Mouse (Mus musculus) intestine, embryonic 14.5 days (tissue): ENCODE measurements around the gene Grik4. TPM values are rescaled to one million over a fixed set of nuclear protein-coding genes. Genes with fewer than 3 reads are reported as not detected.

Source experiments
- ATAC-seq: fragments of 200-750 bp; cut with Nextera tagmentation; replicated peaks from 2 replicates; pipeline ENCODE4 v1.8.0; 2017; ENCODE audit warnings: low read depth, moderate number of reproducible peaks, moderate TSS enrichment, moderate library complexity; ENCODE audit not compliant: low FRiP score, low TSS enrichment
- DNase-seq: peaks from one replicate; pipeline ENCODE4 v3.0.0-alpha.2; 2018; ENCODE audit warnings: low spot score
- H3K27ac ChIP-seq: fragments of 300-500 bp; sonication (generic); 2 replicates; pipeline ENCODE4 v1.5.1; 2014; ENCODE audit warnings: low read depth, mild to moderate bottlenecking, control low read depth
- H3K27me3 ChIP-seq: fragments of 300-500 bp; sonication (generic); replicated peaks from 2 replicates; pipeline ENCODE4 v1.6.1; 2014; ENCODE audit warnings: low read length, control low read depth; ENCODE audit not compliant: control insufficient read depth, insufficient read depth
- H3K36me3 ChIP-seq: fragments of 300-500 bp; sonication (generic); 2 replicates; pipeline ENCODE4 v1.6.1; 2014; ENCODE audit warnings: low read length, control low read depth; ENCODE audit not compliant: control insufficient read depth, insufficient read depth
- H3K4me1 ChIP-seq: fragments of 300-500 bp; sonication (generic); replicated peaks from 2 replicates; pipeline ENCODE4 v1.6.1; 2014; ENCODE audit warnings: low read length, control low read depth, mixed read lengths; ENCODE audit not compliant: control insufficient read depth, insufficient read depth
- H3K4me2 ChIP-seq: fragments of 300-500 bp; sonication (generic); 2 replicates; pipeline ENCODE4 v1.6.1; 2014; ENCODE audit warnings: low read length
- H3K4me3 ChIP-seq: fragments of 300-500 bp; sonication (generic); 2 replicates; pipeline ENCODE4 v1.5.1; 2014; ENCODE audit warnings: low read depth, low read length, control low read depth, mixed read lengths
- H3K9ac ChIP-seq: fragments of 300-500 bp; sonication (generic); 2 replicates; pipeline ENCODE4 v1.6.1; 2014; ENCODE audit warnings: mild to moderate bottlenecking, low read length
- H3K9me3 ChIP-seq: fragments of 300-500 bp; sonication (generic); 2 replicates; pipeline ENCODE4 v1.6.1; 2016; ENCODE audit warnings: low read length, control low read depth; ENCODE audit not compliant: control insufficient read depth
- WGBS: fragments of 180-500 bp; shearing (Covaris S2); extraction: QIAGEN DNeasy Blood & Tissue Kit; methylation state at CpG from one replicate; pipeline ENCODE4 v1.1.7; 2014; 5-methylcytosine and 5-hydroxymethylcytosine counted together
- polyA plus RNA-seq: library from polyadenylated mRNA; unstranded; fragments of >200 nt; fragmentation: Nextera tagmentation; extraction: Ambion mirVana; gene quantifications from 2 replicates; pipeline ENCODE4 v1.2.1, GENCODE M21; 2014

Grik4 gene
- polyA plus RNA-seq, 1 experiment from 2014 or later = 1.3 TPM

- H3K4me2 ChIP-seq = no peak overlapping the region
- DNase-seq = no peak
- 35% methylated on average over 7 of the region's 9 CpGs for WGBS
Measured at GRCm38 (mm10) chr9:42848061-42848460, 96.2 kb downstream of the Grik4 start.

GRCm38 (mm10) chr9:42846676-42847425 lies 97.4 kb downstream of the Grik4 start:
- no peak overlapping the region for H3K27ac ChIP-seq
- no peak overlapping the region for H3K4me3 ChIP-seq
- WGBS = 77% methylated on average over 10 of the region's 10 CpGs
- no peak overlapping the region for H3K4me2 ChIP-seq
- H3K27me3 ChIP-seq = no peaks in the 10 kb centered on the region
- no peak overlapping the region for H3K9ac ChIP-seq
- DNase-seq = no peak
- no peaks in the 10 kb centered on the region for H3K9me3 ChIP-seq
- H3K4me1 ChIP-seq = peaks cover 8% of the 10 kb centered on the region; the same call in 1 of the 2 replicates
- ATAC-seq = no peak
- H3K36me3 ChIP-seq = no peaks in the 10 kb centered on the region

More at GRCm38 (mm10) chr9:42848061-42848460, 96.2 kb downstream of the Grik4 start:
- Histone ChIP-seq H3K36me3 (no peaks in the 10 kb centered on the region), H3K4me1 (peaks cover 8% of the 10 kb centered on the region; the same call in 1 of the 2 replicates), H3K27me3 (no peaks in the 10 kb centered on the region), H3K9ac (no peak overlapping the region), H3K9me3 (no peaks in the 10 kb centered on the region), H3K4me3 (no peak overlapping the region), H3K27ac (no peak overlapping the region)
- no peak for ATAC-seq

GRCm38 (mm10) chr9:42846139-42846538 lies 98.2 kb downstream of the Grik4 start:
- H3K4me1 ChIP-seq = peaks cover 8% of the 10 kb centered on the region; the same call in 1 of the 2 replicates
- ATAC-seq (no peak), DNase-seq (no peak)
- H3K27me3 ChIP-seq = no peaks in the 10 kb centered on the region
- H3K27ac ChIP-seq = no peak overlapping the region
- WGBS = 62% methylated on average over 4 of the region's 4 CpGs
- no peaks in the 10 kb centered on the region for H3K36me3 ChIP-seq
- no peak overlapping the region for H3K4me2 ChIP-seq
- no peaks in the 10 kb centered on the region for H3K9me3 ChIP-seq
- no peak overlapping the region for H3K4me3 ChIP-seq
- H3K9ac ChIP-seq = no peak overlapping the region

GRCm38 (mm10) chr9:42844301-42844700 lies 100.0 kb downstream of the Grik4 start:
- Histone ChIP-seq H3K4me1 (peaks cover 8% of the 10 kb centered on the region; the same call in 1 of the 2 replicates), H3K4me3 (no peak overlapping the region), H3K27me3 (no peaks in the 10 kb centered on the region), H3K9me3 (no peaks in the 10 kb centered on the region), H3K9ac (no peak overlapping the region), H3K27ac (no peak overlapping the region), H3K4me2 (no peak overlapping the region), H3K36me3 (no peaks in the 10 kb centered on the region)
- DNase-seq = no peak
- WGBS = 86% methylated on average over 5 of the region's 5 CpGs
- ATAC-seq = no peak

DNA sequence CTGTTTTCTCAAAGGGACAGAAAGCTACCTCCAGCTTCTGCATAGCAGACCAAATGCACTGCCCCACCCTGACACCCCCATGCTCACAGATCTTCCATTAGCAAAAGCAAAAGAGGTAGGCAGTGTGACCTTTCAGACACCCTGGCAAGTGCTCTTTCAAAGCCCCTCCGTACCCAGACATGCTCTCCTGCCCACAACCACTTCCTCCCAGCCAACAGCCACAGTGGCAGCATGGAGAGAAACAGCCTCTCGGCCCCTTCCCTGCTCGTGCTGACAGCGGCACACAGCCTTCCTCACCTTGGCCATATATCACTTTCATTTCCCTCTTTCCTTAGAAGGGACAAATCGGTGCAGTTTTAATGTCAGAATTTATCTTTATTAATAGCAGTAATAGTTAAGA lies 106.0 kb downstream of the Grik4 start:
- Histone ChIP-seq H3K4me2 (no peak overlapping the region), H3K9ac (no peak overlapping the region), H3K4me3 (no peak overlapping the region), H3K9me3 (no peaks in the 10 kb centered on the region), H3K4me1 (no peaks in the 10 kb centered on the region), H3K36me3 (no peaks in the 10 kb centered on the region), H3K27me3 (no peaks in the 10 kb centered on the region), H3K27ac (no peak overlapping the region)
- DNase-seq (no peak), ATAC-seq (no peak)
- WGBS = 54% methylated on average over 5 of the region's 5 CpGs

DNA sequence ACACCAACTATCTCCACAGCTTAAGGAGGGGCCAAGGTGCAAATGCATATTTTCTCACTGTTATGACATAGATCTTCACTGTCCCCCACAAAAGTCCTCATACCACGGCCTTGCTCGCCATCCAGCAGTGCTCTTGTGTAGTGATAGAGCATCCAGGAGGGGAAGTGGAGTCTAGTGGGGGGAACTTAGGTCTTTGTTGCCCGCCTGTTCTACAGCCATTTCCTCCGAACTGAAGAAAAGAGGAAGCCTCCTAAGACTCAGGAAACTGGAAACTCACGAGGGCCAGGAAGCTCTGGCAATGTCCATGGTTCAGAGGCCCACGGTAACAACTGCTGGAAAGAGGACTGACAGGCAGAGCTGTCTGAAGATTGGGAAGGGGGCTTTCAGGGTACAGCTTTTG lies 106.8 kb downstream of the Grik4 start:
- no peaks in the 10 kb centered on the region for H3K36me3 ChIP-seq
- no peaks in the 10 kb centered on the region for H3K9me3 ChIP-seq
- no peak overlapping the region for H3K9ac ChIP-seq
- DNase-seq (no peak), ATAC-seq (no peak)
- no peak overlapping the region for H3K27ac ChIP-seq
- WGBS = 68% methylated on average over 6 of the region's 6 CpGs
- no peaks in the 10 kb centered on the region for H3K27me3 ChIP-seq
- H3K4me2 ChIP-seq = no peak overlapping the region
- H3K4me3 ChIP-seq = no peak overlapping the region
- H3K4me1 ChIP-seq = no peaks in the 10 kb centered on the region

DNA sequence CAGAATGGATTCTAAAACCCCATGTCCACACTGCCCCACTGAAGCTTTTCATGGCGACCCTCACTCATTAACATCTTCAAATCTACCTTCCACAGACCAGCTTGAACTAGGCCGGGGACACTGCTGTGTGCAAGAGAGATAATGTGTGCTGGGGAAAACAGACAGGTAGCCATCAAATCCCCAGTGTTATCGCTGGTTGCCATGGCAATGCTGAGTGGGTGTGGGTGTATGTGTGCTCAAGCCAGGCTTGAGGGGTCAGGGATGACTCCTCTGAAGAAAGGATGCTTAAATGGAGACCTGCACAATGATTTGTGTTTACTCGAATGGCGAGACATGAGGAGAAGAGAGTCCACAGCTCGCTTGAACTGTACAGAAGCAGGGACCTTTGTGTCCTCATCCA lies 112.7 kb downstream of the Grik4 start:
- H3K4me1 ChIP-seq = no peaks in the 10 kb centered on the region
- H3K36me3 ChIP-seq = no peaks in the 10 kb centered on the region
- no peak overlapping the region for H3K4me3 ChIP-seq
- no peaks in the 10 kb centered on the region for H3K9me3 ChIP-seq
- no peaks in the 10 kb centered on the region for H3K27me3 ChIP-seq
- no peak for DNase-seq
- ATAC-seq = no peak
- no peak overlapping the region for H3K9ac ChIP-seq
- H3K4me2 ChIP-seq = no peak overlapping the region
- 75% methylated on average over 6 of the region's 6 CpGs for WGBS
- no peak overlapping the region for H3K27ac ChIP-seq

- no peak overlapping the region for H3K9ac ChIP-seq
- 42% methylated on average over 3 of the region's 3 CpGs for WGBS
- DNase-seq = peak; percentile 69
- no peak for ATAC-seq
- H3K27me3 ChIP-seq = no peaks in the 10 kb centered on the region
- H3K9me3 ChIP-seq = no peaks in the 10 kb centered on the region
- no peak overlapping the region for H3K27ac ChIP-seq
- no peaks in the 10 kb centered on the region for H3K4me1 ChIP-seq
- H3K4me3 ChIP-seq = no peak overlapping the region
- H3K4me2 ChIP-seq = no peak overlapping the region
- H3K36me3 ChIP-seq = no peaks in the 10 kb centered on the region
Measured at GRCm38 (mm10) chr9:42819247-42819646, 125.0 kb downstream of the Grik4 start.

DNA sequence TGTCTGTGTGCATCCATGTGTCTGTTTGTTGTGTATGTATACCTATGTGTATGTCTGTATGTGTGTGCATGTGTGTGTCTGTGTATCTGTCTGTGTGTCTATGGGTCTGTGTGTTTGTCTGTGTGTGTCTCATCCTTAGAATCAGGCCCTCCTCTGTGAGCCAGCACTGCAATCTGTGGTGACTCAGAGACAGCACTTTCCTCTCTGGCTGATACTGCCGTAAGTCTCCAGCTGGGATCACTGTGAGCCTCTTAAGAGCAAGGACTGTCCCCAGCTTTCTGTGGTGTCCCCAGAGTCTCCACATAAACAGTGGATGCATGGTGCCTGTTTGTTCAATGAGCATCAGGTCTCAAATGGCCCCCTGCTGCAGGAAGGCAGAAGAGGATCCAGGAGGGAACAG lies 127.5 kb downstream of the Grik4 start:
- WGBS = 68% methylated on average over 1 of the region's 1 CpGs
- no peaks in the 10 kb centered on the region for H3K36me3 ChIP-seq

More for the DNA sequence above, 127.5 kb downstream of the Grik4 start:
- ATAC-seq (no peak), DNase-seq (no peak)
- no peaks in the 10 kb centered on the region for H3K27me3 ChIP-seq
- H3K4me3 ChIP-seq = no peak overlapping the region
- no peaks in the 10 kb centered on the region for H3K9me3 ChIP-seq
- no peak overlapping the region for H3K4me2 ChIP-seq
- H3K9ac ChIP-seq = no peak overlapping the region
- H3K27ac ChIP-seq = no peak overlapping the region
- H3K4me1 ChIP-seq = no peaks in the 10 kb centered on the region
